Mouse (Mus musculus) bone marrow, adult 2 months (tissue): ENCODE measurements around the gene Fancc. TPM values are rescaled to one million over a fixed set of nuclear protein-coding genes. Genes with fewer than 3 reads are reported as not detected.
A peak's percentile ranks its signal among the peaks of the same experiment; 100 is the strongest.

Experiments used
- H3K27ac ChIP-seq: fragments of 200-500 bp; 2 replicates; pipeline ENCODE4 v1.5.1; 2012; ENCODE audit warnings: low read depth, mild to moderate bottlenecking, control low read depth, inconsistent platforms, low read length; ENCODE audit not compliant: control insufficient read depth, poor library complexity, insufficient read depth
- H3K4me1 ChIP-seq: fragments of 200-500 bp; 2 replicates; pipeline ENCODE4 v1.6.1; 2011; ENCODE audit warnings: low read length; ENCODE audit not compliant: control insufficient read depth, insufficient read depth
- H3K4me3 ChIP-seq: fragments of 200-500 bp; replicated peaks from 2 replicates; pipeline ENCODE3; 2011; ENCODE audit warnings: mild to moderate bottlenecking, low read depth, low read length, control low read depth; ENCODE audit not compliant: control insufficient read depth
- CTCF ChIP-seq: fragments of 200-500 bp; IDR thresholded peaks from 2 replicates; pipeline ENCODE4 v1.5.1; 2011; ENCODE audit warnings: low read length, control low read depth; ENCODE audit not compliant: control insufficient read depth, insufficient read depth
- POLR2A ChIP-seq: fragments of 200-500 bp; IDR thresholded peaks from 2 replicates; pipeline ENCODE4 v1.6.1; 2011; ENCODE audit warnings: low read depth, mild to moderate bottlenecking, control low read depth, low read length, borderline replicate concordance; ENCODE audit not compliant: control insufficient read depth
- WGBS: fragments of 180-500 bp; shearing (Covaris S2); methylation state at CpG from one replicate; pipeline ENCODE4 v1.1.7; 2018; 5-methylcytosine and 5-hydroxymethylcytosine counted together
- polyA plus RNA-seq: library from polyadenylated mRNA; stranded (reverse); fragments of >200 nt; gene quantifications from 2 replicates; pipeline ENCODE4 v1.2.4, GENCODE M21; 2011; ENCODE audit warnings: low replicate concordance; ENCODE audit not compliant: missing spikeins, insufficient read depth, insufficient read length

Fancc gene
- polyA plus RNA-seq, 1 experiment = 9.9 TPM

GRCm38 (mm10) chr13:63268371-63268770, 228.7 kb downstream of the Fancc start:
- no peak overlapping the region for H3K27ac ChIP-seq

GRCm38 (mm10) chr13:63262168-63262957, 234.7 kb downstream of the Fancc start:
- Histone ChIP-seq H3K4me3 (no peak overlapping the region), H3K4me1 (peaks cover 4% of the 10 kb centered on the region), H3K27ac (no peak overlapping the region)
- WGBS = 81% methylated on average over 1 of the region's 1 CpGs
- TF ChIP-seq POLR2A = no peak
- no peak for TF ChIP-seq CTCF

More at GRCm38 (mm10) chr13:63268371-63268770, 228.7 kb downstream of the Fancc start:
- Histone ChIP-seq H3K4me1 (no peaks in the 10 kb centered on the region), H3K4me3 (no peak overlapping the region)
- TF ChIP-seq CTCF = no peak
- no peak for TF ChIP-seq POLR2A
- WGBS = 72% methylated on average over 4 of the region's 4 CpGs

- Histone ChIP-seq H3K4me1 (peaks cover 4% of the 10 kb centered on the region), H3K27ac (no peak overlapping the region), H3K4me3 (no peak overlapping the region)
- WGBS = 73% methylated on average over 3 of the region's 3 CpGs
- TF ChIP-seq POLR2A (no peak), CTCF (no peak)
Measured at GRCm38 (mm10) chr13:63261676-63262075, 235.4 kb downstream of the Fancc start.

GRCm38 (mm10) chr13:63260753-63261631, 236.1 kb downstream of the Fancc start:
- Histone ChIP-seq H3K4me3 (no peak overlapping the region), H3K4me1 (peaks cover 4% of the 10 kb centered on the region), H3K27ac (no peak overlapping the region)
- WGBS = 37% methylated on average over 18 of the region's 18 CpGs
- no peak for TF ChIP-seq CTCF
- no peak for TF ChIP-seq POLR2A

- Histone ChIP-seq H3K27ac (no peak overlapping the region), H3K4me1 (peaks cover 4% of the 10 kb centered on the region)
- WGBS = 89% methylated on average over 4 of the region's 4 CpGs
Measured at GRCm38 (mm10) chr13:63260133-63260532, 236.9 kb downstream of the Fancc start.

GRCm38 (mm10) chr13:63258671-63259070, 238.4 kb downstream of the Fancc start:
- Histone ChIP-seq H3K27ac (no peak overlapping the region), H3K4me1 (peaks cover 4% of the 10 kb centered on the region), H3K4me3 (no peak overlapping the region)
- 87% methylated on average over 4 of the region's 4 CpGs for WGBS
- TF ChIP-seq POLR2A (no peak), CTCF (no peak)

More at GRCm38 (mm10) chr13:63260133-63260532, 236.9 kb downstream of the Fancc start:
- TF ChIP-seq CTCF (no peak), POLR2A (no peak)
- H3K4me3 ChIP-seq = no peak overlapping the region

GRCm38 (mm10) chr13:63258167-63258582, 238.9 kb downstream of the Fancc start:
- Histone ChIP-seq H3K4me3 (no peak overlapping the region), H3K4me1 (peaks cover 5% of the 10 kb centered on the region), H3K27ac (no peak overlapping the region)
- TF ChIP-seq CTCF (no peak), POLR2A (no peak)
- WGBS = 67% methylated on average over 6 of the region's 6 CpGs

- no peak overlapping the region for H3K27ac ChIP-seq
- no peak overlapping the region for H3K4me3 ChIP-seq
- H3K4me1 ChIP-seq = peaks cover 7% of the 10 kb centered on the region
- 62% methylated on average over 7 of the region's 7 CpGs for WGBS
- TF ChIP-seq POLR2A = no peak
- peak; percentile 1; the same call in 1 of the 2 replicates for TF ChIP-seq CTCF
Measured at GRCm38 (mm10) chr13:63256807-63257206, 240.3 kb downstream of the Fancc start.
